Mouse (Mus musculus): Measurements from ENCODE around the gene Hoxa7. TPM values are rescaled to one million over a fixed set of nuclear protein-coding genes. Genes with fewer than 3 reads are reported as not detected.
A peak's percentile ranks its signal among the peaks of the same experiment; 100 is the strongest.

The Hoxa7 gene
- polyA plus RNA-seq, 1 experiment from 2014 or later: 8.1 TPM

- TF ChIP-seq EP300 (optimal IDR thresholded peaks at IDR 0.05): no peak
- TF ChIP-seq CTCF (IDR thresholded peaks at IDR 0.05; ENCODE audit: low read depth): no peak
- ATAC-seq (ENCODE audit: low FRiP score, low TSS enrichment) (peak; percentile 58; the same call in 1 of the 2 replicates), DNase-seq (ENCODE audit: low spot score) (no peak)
- H3K4me1 ChIP-seq (replicated peaks; ENCODE audit: control insufficient read depth, insufficient read depth): no peaks in the 10 kb centered on the region
- peaks cover 37% of the 10 kb centered on the region; the same call in 1 of the 2 replicates for H3K27me3 ChIP-seq (ENCODE audit: control insufficient read depth, insufficient read depth, low read length)
- peak overlapping the region; percentile 53 for H3K4me2 ChIP-seq (replicated peaks; ENCODE audit: low read depth)
- 0% methylated on average over 25 of the region's 25 CpGs for WGBS
- peak overlapping the region; percentile 58; the same call in 1 of the 2 replicates for H3K27ac ChIP-seq (replicated peaks)
- H3K9ac ChIP-seq (ENCODE audit: low read length): peak overlapping the region; percentile 60; the same call in 1 of the 2 replicates
- no peaks in the 10 kb centered on the region for H3K9me3 ChIP-seq (ENCODE audit: control insufficient read depth, low read length)
- H3K4me3 ChIP-seq (ENCODE audit: low read depth, low read length): peak overlapping the region; percentile 43
- no peaks in the 10 kb centered on the region for H3K36me3 ChIP-seq (ENCODE audit: control insufficient read depth, insufficient read depth, low read length)
These were observed 4.2 kb downstream of the Hoxa7 start for GRCm38 (mm10) chr6:52217459-52217768.

- DNase-seq (ENCODE audit: low spot score) (no peak), ATAC-seq (ENCODE audit: low FRiP score, low TSS enrichment) (no peak)
- Histone ChIP-seq H3K27me3 (ENCODE audit: control insufficient read depth, insufficient read depth, low read length) (peaks cover 32% of the 10 kb centered on the region; the same call in 1 of the 2 replicates), H3K4me1 (replicated peaks; ENCODE audit: control insufficient read depth, insufficient read depth) (no peaks in the 10 kb centered on the region), H3K36me3 (ENCODE audit: control insufficient read depth, insufficient read depth, low read length) (no peaks in the 10 kb centered on the region), H3K4me2 (replicated peaks; ENCODE audit: low read depth) (peak overlapping the region; percentile 53), H3K9me3 (ENCODE audit: control insufficient read depth, low read length) (no peaks in the 10 kb centered on the region), H3K9ac (ENCODE audit: low read length) (peak overlapping the region; percentile 56), H3K27ac (replicated peaks) (peak overlapping the region; percentile 61; the same call in 1 of the 2 replicates), H3K4me3 (ENCODE audit: low read depth, low read length) (peak overlapping the region; percentile 43)
- WGBS: 3% methylated on average over 57 of the region's 60 CpGs
- TF ChIP-seq EP300 (optimal IDR thresholded peaks at IDR 0.05) (no peak), CTCF (IDR thresholded peaks at IDR 0.05; ENCODE audit: low read depth) (no peak)
These were observed 4.8 kb downstream of the Hoxa7 start for GRCm38 (mm10) chr6:52216691-52217458.

- WGBS: 4% methylated on average over 30 of the region's 30 CpGs
- no peaks in the 10 kb centered on the region for H3K36me3 ChIP-seq (ENCODE audit: control insufficient read depth, insufficient read depth, low read length)
- peaks cover 28% of the 10 kb centered on the region; the same call in 1 of the 2 replicates for H3K27me3 ChIP-seq (ENCODE audit: control insufficient read depth, insufficient read depth, low read length)
- H3K4me2 ChIP-seq (replicated peaks; ENCODE audit: low read depth): peak overlapping the region; percentile 53
- H3K4me3 ChIP-seq (ENCODE audit: low read depth, low read length): peak overlapping the region; percentile 43
- no peak for DNase-seq (ENCODE audit: low spot score)
- no peak overlapping the region for H3K27ac ChIP-seq (replicated peaks)
- no peaks in the 10 kb centered on the region for H3K4me1 ChIP-seq (replicated peaks; ENCODE audit: control insufficient read depth, insufficient read depth)
- TF ChIP-seq CTCF (IDR thresholded peaks at IDR 0.05; ENCODE audit: low read depth): no peak
- no peak for TF ChIP-seq EP300 (optimal IDR thresholded peaks at IDR 0.05)
- ATAC-seq (ENCODE audit: low FRiP score, low TSS enrichment): no peak
- H3K9ac ChIP-seq (ENCODE audit: low read length): no peak overlapping the region
- no peaks in the 10 kb centered on the region for H3K9me3 ChIP-seq (ENCODE audit: control insufficient read depth, low read length)
These were observed 5.7 kb downstream of the Hoxa7 start for GRCm38 (mm10) chr6:52215771-52216535.

- TF ChIP-seq CTCF (IDR thresholded peaks at IDR 0.05; ENCODE audit: low read depth) (no peak), EP300 (optimal IDR thresholded peaks at IDR 0.05) (no peak)
- Histone ChIP-seq H3K4me3 (ENCODE audit: low read depth, low read length) (peak overlapping the region; percentile 1; the same call in 1 of the 2 replicates), H3K27me3 (ENCODE audit: control insufficient read depth, insufficient read depth, low read length) (peaks cover 23% of the 10 kb centered on the region; the same call in 1 of the 2 replicates), H3K36me3 (ENCODE audit: control insufficient read depth, insufficient read depth, low read length) (no peaks in the 10 kb centered on the region), H3K4me1 (replicated peaks; ENCODE audit: control insufficient read depth, insufficient read depth) (no peaks in the 10 kb centered on the region), H3K4me2 (replicated peaks; ENCODE audit: low read depth) (peak overlapping the region; percentile 53; the same call in 1 of the 2 replicates), H3K9ac (ENCODE audit: low read length) (no peak overlapping the region), H3K27ac (replicated peaks) (no peak overlapping the region), H3K9me3 (ENCODE audit: control insufficient read depth, low read length) (no peaks in the 10 kb centered on the region)
- WGBS: 32% methylated on average over 3 of the region's 3 CpGs
- ATAC-seq (ENCODE audit: low FRiP score, low TSS enrichment): no peak
- DNase-seq (ENCODE audit: low spot score): no peak
These were observed 6.6 kb downstream of the Hoxa7 start for GRCm38 (mm10) chr6:52215070-52215469.

GRCm38 (mm10) chr6:52214271-52214670 lies 7.4 kb downstream of the Hoxa7 start:
- DNase-seq (ENCODE audit: low spot score) (no peak), ATAC-seq (ENCODE audit: low FRiP score, low TSS enrichment) (no peak)
- Histone ChIP-seq H3K36me3 (ENCODE audit: control insufficient read depth, insufficient read depth, low read length) (no peaks in the 10 kb centered on the region), H3K9me3 (ENCODE audit: control insufficient read depth, low read length) (no peaks in the 10 kb centered on the region), H3K4me1 (replicated peaks; ENCODE audit: control insufficient read depth, insufficient read depth) (no peaks in the 10 kb centered on the region), H3K27me3 (ENCODE audit: control insufficient read depth, insufficient read depth, low read length) (peaks cover 20% of the 10 kb centered on the region; the same call in 1 of the 2 replicates), H3K4me3 (ENCODE audit: low read depth, low read length) (no peak overlapping the region), H3K9ac (ENCODE audit: low read length) (no peak overlapping the region), H3K4me2 (replicated peaks; ENCODE audit: low read depth) (no peak overlapping the region; the same call in 1 of the 2 replicates), H3K27ac (replicated peaks) (no peak overlapping the region)
- WGBS: 20% methylated on average over 5 of the region's 5 CpGs
- TF ChIP-seq EP300 (optimal IDR thresholded peaks at IDR 0.05): no peak
- TF ChIP-seq CTCF (IDR thresholded peaks at IDR 0.05; ENCODE audit: low read depth): no peak
